Mouse (Mus musculus): ENCODE data around the gene Col3a1.

- TF ChIP-seq CTCF (IDR thresholded peaks at IDR 0.05; ENCODE audit: insufficient read depth, low read length) (no peak), POLR2A (IDR thresholded peaks at IDR 0.05; ENCODE audit: borderline replicate concordance, extremely low read depth, low read depth, low read length) (no peak)
These were observed 51.9 kb downstream of the Col3a1 start for GRCm38 (mm10) chr1:45363274-45363673.

Data from lung, adult 2 months (tissue).